Mouse (Mus musculus) liver, adult 2 months (tissue): Measurements from ENCODE around the gene Cnot4. TPM values are rescaled to one million over a fixed set of nuclear protein-coding genes. Genes with fewer than 3 reads are reported as not detected.
"Not testable (repeated sequence)": the region's sequence is repeated elsewhere in the genome, so short reads cannot be mapped to it uniquely, and the experiment has no call there.

Experiments used
- DNase-seq: peaks from one replicate; pipeline ENCODE4 v3.0.0-alpha.2; 2011; ENCODE audit warnings: low read depth, low spot score; ENCODE audit errors: extremely low read depth
- H3K27ac ChIP-seq: fragments of 200-500 bp; replicated peaks from 2 replicates; pipeline ENCODE4 v1.5.1; 2012; ENCODE audit warnings: low read depth, mild to moderate bottlenecking, control low read depth, inconsistent platforms, low read length; ENCODE audit not compliant: insufficient read depth
- H3K27me3 ChIP-seq: fragments of 200-500 bp; 2 replicates; pipeline ENCODE4 v1.6.1; 2012; ENCODE audit warnings: mild to moderate bottlenecking, moderate library complexity, low read length, inconsistent platforms; ENCODE audit not compliant: control insufficient read depth, insufficient read depth
- H3K36me3 ChIP-seq: fragments of 200-500 bp; 2 replicates; pipeline ENCODE4 v1.6.1; 2012; ENCODE audit warnings: low read length, inconsistent platforms; ENCODE audit not compliant: control insufficient read depth, insufficient read depth
- H3K4me1 ChIP-seq: fragments of 200-500 bp; 2 replicates; pipeline ENCODE4 v1.6.1; 2011; ENCODE audit warnings: low read length; ENCODE audit not compliant: control insufficient read depth, insufficient read depth
- H3K4me3 ChIP-seq: fragments of 200-500 bp; 2 replicates; pipeline ENCODE4 v1.5.1; 2011; ENCODE audit warnings: low read depth, mild to moderate bottlenecking, control low read depth, low read length, moderate library complexity; ENCODE audit not compliant: insufficient read depth
- H3K79me2 ChIP-seq: fragments of 200-500 bp; 2 replicates; pipeline ENCODE4 v1.6.1; 2012; ENCODE audit warnings: inconsistent platforms, mild to moderate bottlenecking, low read length, moderate library complexity; ENCODE audit not compliant: control insufficient read depth, insufficient read depth
- H3K9ac ChIP-seq: fragments of 200-500 bp; 2 replicates; pipeline ENCODE4 v1.6.1; 2012; ENCODE audit warnings: low read depth, mild to moderate bottlenecking, control low read depth, inconsistent platforms, low read length
- CTCF ChIP-seq: fragments of 200-500 bp; IDR thresholded peaks from 2 replicates; pipeline ENCODE4 v1.5.1; 2011; ENCODE audit warnings: low read depth, low read length, control low read depth
- POLR2A ChIP-seq: fragments of 200-500 bp; IDR thresholded peaks from 2 replicates; pipeline ENCODE4 v1.6.1; 2011; ENCODE audit warnings: low read length, control low read depth; ENCODE audit not compliant: insufficient read depth; ENCODE audit errors: extremely low read depth
- WGBS: fragments of 180-500 bp; shearing (Covaris S2); methylation state at CpG from one replicate; pipeline ENCODE4 v1.1.7; 2018; 5-methylcytosine and 5-hydroxymethylcytosine counted together
- polyA plus RNA-seq: library from polyadenylated mRNA; depleted of rRNA; stranded (reverse); fragments of >200 nt; gene quantifications from 2 replicates; pipeline ENCODE4 v1.2.3, GENCODE M21; 2012; rRNA removed
- total RNA-seq: library from RNA; depleted of rRNA; stranded (reverse); fragments of >200 nt; gene quantifications from 2 replicates; pipeline ENCODE4 v1.2.3, GENCODE M21; 2014; rRNA removed

Cnot4 gene
- total RNA-seq (8.1 and 8.5 TPM in 2 replicates), polyA plus RNA-seq (4.6 and 5.4 TPM in 2 replicates)

- peak; percentile 90 for DNase-seq
- Histone ChIP-seq H3K27ac (peak within 1 kb of the TSS; percentile 85), H3K79me2 (peaks cover 13% of the 10 kb centered on the region; the same call in 1 of the 2 replicates), H3K27me3 (no peaks in the 10 kb centered on the region), H3K4me1 (peaks cover 13% of the 10 kb centered on the region), H3K9ac (peak within 1 kb of the TSS; percentile 94), H3K36me3 (no peaks in the 10 kb centered on the region), H3K4me3 (peak within 1 kb of the TSS; percentile 91)
- under 1% methylated on average over 55 of the region's 55 CpGs for WGBS
- TF ChIP-seq POLR2A (peak; percentile 82), CTCF (no peak)
These were observed at the start of gene Cnot4 for GRCm38 (mm10) chr6:35133579-35134488. Gene Cnot4 (minus strand): TSS chr6:35133724.

GRCm38 (mm10) chr6:35179299-35179698, 45.8 kb upstream of the Cnot4 start:
- not testable (repeated sequence) for H3K4me1 ChIP-seq, H3K79me2 ChIP-seq, H3K4me3 ChIP-seq, H3K27ac ChIP-seq, DNase-seq, H3K9ac ChIP-seq, H3K27me3 ChIP-seq, H3K36me3 ChIP-seq
- WGBS: 97% methylated on average over 3 of the region's 3 CpGs

- peak overlapping the region; percentile 99 for H3K9ac ChIP-seq
- TF ChIP-seq CTCF: no peak
- TF ChIP-seq POLR2A: no peak
- under 1% methylated on average over 69 of the region's 69 CpGs for WGBS
- peak overlapping the region; percentile 99; the same call in 1 of the 2 replicates for H3K27ac ChIP-seq
- H3K27me3 ChIP-seq: no peaks in the 10 kb centered on the region
- H3K79me2 ChIP-seq: peaks cover 9% of the 10 kb centered on the region; the same call in 1 of the 2 replicates
- H3K4me1 ChIP-seq: peaks cover 3% of the 10 kb centered on the region; the same call in 1 of the 2 replicates
- peak; percentile 35 for DNase-seq
- H3K4me3 ChIP-seq: peak overlapping the region; percentile 99
- no peaks in the 10 kb centered on the region for H3K36me3 ChIP-seq
These were observed 44.2 kb upstream of the Cnot4 start for GRCm38 (mm10) chr6:35177650-35178272.

- H3K9ac ChIP-seq: peak within 1 kb of the TSS; percentile 99
- 3% methylated on average over 34 of the region's 34 CpGs for WGBS
- no peaks in the 10 kb centered on the region for H3K27me3 ChIP-seq
- DNase-seq: peak; percentile 85
- peaks cover 3% of the 10 kb centered on the region; the same call in 1 of the 2 replicates for H3K4me1 ChIP-seq
- peak within 1 kb of the TSS; percentile 99 for H3K27ac ChIP-seq
- TF ChIP-seq POLR2A (no peak), CTCF (no peak)
- H3K36me3 ChIP-seq: no peaks in the 10 kb centered on the region
- H3K79me2 ChIP-seq: peaks cover 9% of the 10 kb centered on the region; the same call in 1 of the 2 replicates
- H3K4me3 ChIP-seq: peak within 1 kb of the TSS; percentile 99
These were observed 43.6 kb upstream of the Cnot4 start, which contains the start of gene Nup205 for GRCm38 (mm10) chr6:35176979-35177649. Gene Nup205 (plus strand): TSS chr6:35177421.

GRCm38 (mm10) chr6:35173181-35173580, 39.7 kb upstream of the Cnot4 start:
- no peak for TF ChIP-seq POLR2A
- TF ChIP-seq CTCF: no peak
- WGBS: 82% methylated on average over 4 of the region's 4 CpGs
- DNase-seq: peak; percentile 14

GRCm38 (mm10) chr6:35172028-35172427, 38.5 kb upstream of the Cnot4 start:
- H3K36me3 ChIP-seq, H3K4me3 ChIP-seq, H3K79me2 ChIP-seq, H3K27me3 ChIP-seq, H3K9ac ChIP-seq, DNase-seq, H3K4me1 ChIP-seq, H3K27ac ChIP-seq: not testable (repeated sequence)
- 69% methylated on average over 3 of the region's 3 CpGs for WGBS

More at GRCm38 (mm10) chr6:35173181-35173580, 39.7 kb upstream of the Cnot4 start:
- H3K79me2 ChIP-seq: peaks cover 5% of the 10 kb centered on the region; the same call in 1 of the 2 replicates
- H3K4me3 ChIP-seq: no peak overlapping the region
- H3K4me1 ChIP-seq: peaks cover 3% of the 10 kb centered on the region; the same call in 1 of the 2 replicates
- no peak overlapping the region for H3K9ac ChIP-seq
- no peak overlapping the region for H3K27ac ChIP-seq
- H3K27me3 ChIP-seq: no peaks in the 10 kb centered on the region
- H3K36me3 ChIP-seq: no peaks in the 10 kb centered on the region
